Mouse (Mus musculus): Measurements from ENCODE around the gene Gzmm. TPM values are rescaled to one million over a fixed set of nuclear protein-coding genes. Genes with fewer than 3 reads are reported as not detected.
A peak's percentile ranks its signal among the peaks of the same experiment; 100 is the strongest.

Gene Gzmm
- 1 to 10 TPM; 3.8 to 4.3 TPM for total RNA-seq (2021)

- intact Hi-C loops (cut with DNase I) = no loop called here
- no peak for DNase-seq
Observed at GRCm38 (mm10) chr10:79688720-79689119, at the start of gene Gzmm. Gzmm (plus strand) TSS chr10:79689020.

GRCm38 (mm10) chr10:79645711-79646110, 43.1 kb upstream of the Gzmm start, which contains the start of gene Odf3l2:
Odf3l2 (minus strand) TSS chr10:79645738.
- no peak for DNase-seq
- intact Hi-C loops (cut with DNase I) = no loop called here

- DNase-seq = peak; percentile 78 to 87
- intact Hi-C loops (cut with DNase I) = loop anchor here (1.0 kb wide), 1 partner anchor 54 kb away; no protein-coding TSS in a partner anchor
Observed at GRCm38 (mm10) chr10:79649070-79649751, 39.6 kb upstream of the Gzmm start.

- intact Hi-C loops (cut with DNase I) = no loop called here
- DNase-seq = peak; percentile 35 to 44
Observed at GRCm38 (mm10) chr10:79652789-79653188, 36.0 kb upstream of the Gzmm start.

GRCm38 (mm10) chr10:79654946-79655395, 33.8 kb upstream of the Gzmm start:
- intact Hi-C loops (cut with DNase I) = no loop called here
- no peak for DNase-seq

- DNase-seq = peak in 1 of 2 experiments; percentile 35
- intact Hi-C loops (cut with DNase I) = no loop called here
Observed at GRCm38 (mm10) chr10:79658829-79659228, 30.0 kb upstream of the Gzmm start.

GRCm38 (mm10) chr10:79660298-79660697, 28.5 kb upstream of the Gzmm start:
- no peak for DNase-seq
- intact Hi-C loops (cut with DNase I) = no loop called here

GRCm38 (mm10) chr10:79661861-79662260, 27.0 kb upstream of the Gzmm start:
- no peak for DNase-seq
- intact Hi-C loops (cut with DNase I) = no loop called here

- intact Hi-C loops (cut with DNase I) = no loop called here
Observed at GRCm38 (mm10) chr10:79664131-79664665, 24.6 kb upstream of the Gzmm start, which contains the start of gene Madcam1. Madcam1 (plus strand) TSS chr10:79664559.

GRCm38 (mm10) chr10:79665051-79665450, 23.8 kb upstream of the Gzmm start:
- intact Hi-C loops (cut with DNase I) = loop anchor here (1.0 kb wide), 1 partner anchor 70 kb away; no protein-coding TSS in a partner anchor
- DNase-seq = no peak

More at GRCm38 (mm10) chr10:79664131-79664665, 24.6 kb upstream of the Gzmm start, which contains the start of gene Madcam1:
- peak; percentile 61 to 79 for DNase-seq

- no peak for DNase-seq
- intact Hi-C loops (cut with DNase I) = no loop called here
Observed at GRCm38 (mm10) chr10:79666493-79666892, 22.3 kb upstream of the Gzmm start.

- intact Hi-C loops (cut with DNase I) = no loop called here
- DNase-seq = no peak
Observed at GRCm38 (mm10) chr10:79668076-79668475, 20.7 kb upstream of the Gzmm start.

- DNase-seq = peak; percentile 93
- intact Hi-C loops (cut with DNase I) = no loop called here
Observed at GRCm38 (mm10) chr10:79668771-79669575, 19.8 kb upstream of the Gzmm start, which contains the start of gene Tpgs1. Tpgs1 (plus strand) TSS chr10:79669369.

- intact Hi-C loops (cut with DNase I) = no loop called here
- DNase-seq = peak; percentile 78 to 79
Observed at GRCm38 (mm10) chr10:79669576-79670057, 19.2 kb upstream of the Gzmm start.

GRCm38 (mm10) chr10:79670071-79670888, 18.5 kb upstream of the Gzmm start:
- no peak for DNase-seq
- intact Hi-C loops (cut with DNase I) = no loop called here

GRCm38 (mm10) chr10:79671396-79672087, 17.3 kb upstream of the Gzmm start:
- DNase-seq = no peak
- intact Hi-C loops (cut with DNase I) = no loop called here

GRCm38 (mm10) chr10:79672088-79672455, 16.7 kb upstream of the Gzmm start:
- no peak for DNase-seq
- intact Hi-C loops (cut with DNase I) = no loop called here

GRCm38 (mm10) chr10:79673054-79673453, 15.8 kb upstream of the Gzmm start:
- intact Hi-C loops (cut with DNase I) = no loop called here
- DNase-seq = no peak

GRCm38 (mm10) chr10:79675346-79676035, 13.3 kb upstream of the Gzmm start:
- intact Hi-C loops (cut with DNase I) = no loop called here
- DNase-seq = no peak
